Mouse (Mus musculus): ENCODE data around the gene Cbx8.

Gene Cbx8

DNA sequence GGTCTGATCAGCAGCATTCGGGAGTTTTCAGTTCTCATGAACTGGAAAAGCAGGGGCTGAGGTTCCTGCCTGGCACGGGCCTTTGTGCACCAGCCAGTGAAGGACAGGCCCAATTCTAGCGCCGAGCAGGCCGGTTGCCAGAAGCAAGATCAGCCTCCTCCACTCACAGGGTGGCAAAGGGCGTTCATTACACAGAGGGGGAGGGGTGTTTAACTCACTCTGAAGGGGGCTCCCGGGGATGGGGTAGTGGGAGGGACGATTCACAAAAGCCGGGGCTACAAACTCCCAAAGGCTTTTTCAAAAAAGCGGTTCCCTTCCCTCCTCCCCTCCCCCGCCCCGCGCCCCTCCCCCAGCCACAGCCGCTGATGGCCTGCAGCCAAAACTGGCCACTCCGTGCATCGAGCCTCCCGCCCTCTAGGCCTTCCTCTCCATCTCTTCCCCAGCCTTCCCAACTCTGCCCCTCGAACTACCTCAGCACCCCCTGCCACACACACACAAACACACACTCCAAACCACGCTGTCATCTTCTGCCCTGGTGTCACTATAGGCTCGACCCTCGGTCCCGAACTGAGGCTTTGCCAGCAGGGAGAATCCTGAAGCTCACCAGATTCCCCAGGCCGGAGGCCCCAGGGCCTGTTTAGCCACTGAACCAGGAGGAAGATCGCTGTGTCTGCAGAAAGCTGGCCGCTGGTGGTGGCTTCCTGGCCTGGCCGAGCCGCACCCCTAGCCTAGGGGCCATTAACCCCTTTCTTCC lies 38.1 kb upstream of the Cbx8 start:
- no peak for DNase-seq (ENCODE audit: low spot score)

GRCm38 (mm10) chr11:119077755-119078154 lies 37.0 kb upstream of the Cbx8 start:
- DNase-seq (ENCODE audit: low spot score): no peak

DNA sequence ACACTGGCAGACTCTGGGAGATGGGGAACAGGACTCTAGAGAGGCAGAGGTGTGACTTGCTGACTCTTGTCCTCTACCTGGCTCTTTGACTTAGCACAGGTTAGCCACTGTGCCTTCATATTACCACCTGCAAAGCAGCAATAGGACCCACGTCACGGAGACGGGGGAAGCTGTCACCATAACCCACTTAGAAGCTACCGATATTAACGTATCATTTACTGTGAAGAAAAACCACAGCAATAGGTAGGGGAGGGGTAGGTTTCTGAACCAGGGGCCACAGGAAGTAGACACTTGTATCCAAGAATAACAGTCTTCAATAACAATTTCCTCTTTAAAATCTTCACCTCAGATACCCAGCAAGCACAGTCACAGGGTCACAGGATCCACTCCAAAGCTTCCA lies 35.0 kb upstream of the Cbx8 start:
- no peak for DNase-seq (ENCODE audit: low spot score)

- no peak for DNase-seq (ENCODE audit: low spot score)
These were observed 33.2 kb upstream of the Cbx8 start for GRCm38 (mm10) chr11:119073876-119074433.

GRCm38 (mm10) chr11:119072986-119073385 lies 32.2 kb upstream of the Cbx8 start:
- no peak for DNase-seq (ENCODE audit: low spot score)

GRCm38 (mm10) chr11:119072239-119072638 lies 31.5 kb upstream of the Cbx8 start:
- no peak for DNase-seq (ENCODE audit: low spot score)

DNA sequence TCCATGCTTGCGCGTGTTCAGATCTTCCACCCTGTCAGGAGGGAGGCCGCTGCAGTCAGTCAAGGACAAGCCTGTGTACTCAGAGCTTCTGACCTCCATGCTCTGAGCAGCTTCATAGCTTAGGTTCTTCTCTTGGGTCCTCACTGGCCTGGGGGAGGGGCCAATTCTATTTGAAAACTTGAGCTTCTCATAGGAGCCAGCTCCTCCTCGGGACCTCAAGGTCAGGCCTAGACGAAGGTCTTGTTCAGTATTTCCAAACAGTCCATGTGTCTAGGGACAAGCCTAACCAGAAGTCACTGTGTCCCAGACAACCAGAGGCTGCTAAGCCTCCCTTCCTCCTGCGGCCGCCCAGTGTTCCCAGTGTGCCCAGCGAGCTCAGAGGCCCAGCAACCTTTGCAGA lies 26.1 kb upstream of the Cbx8 start:
- DNase-seq (ENCODE audit: low spot score): no peak

DNA sequence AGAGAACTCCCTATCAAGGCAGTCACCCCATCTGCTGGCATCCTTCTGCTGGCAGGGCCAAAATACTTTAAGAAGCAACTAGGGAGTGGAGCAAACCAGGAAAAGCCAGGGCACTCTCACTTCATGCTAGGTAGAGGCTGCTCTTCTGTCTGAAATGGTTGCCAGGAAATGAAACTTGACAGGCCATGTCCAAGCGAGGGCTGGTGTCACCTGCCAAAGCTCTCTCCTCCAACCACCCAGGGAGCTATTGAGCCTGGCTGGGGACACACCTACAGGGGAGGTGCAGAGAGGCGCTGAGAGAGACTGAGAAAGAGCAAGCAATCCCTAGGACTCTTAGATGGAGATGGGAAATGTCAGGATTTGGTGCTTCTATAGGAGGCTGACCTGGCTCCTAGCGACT lies 18.5 kb upstream of the Cbx8 start:
- DNase-seq (ENCODE audit: low spot score): no peak

DNA sequence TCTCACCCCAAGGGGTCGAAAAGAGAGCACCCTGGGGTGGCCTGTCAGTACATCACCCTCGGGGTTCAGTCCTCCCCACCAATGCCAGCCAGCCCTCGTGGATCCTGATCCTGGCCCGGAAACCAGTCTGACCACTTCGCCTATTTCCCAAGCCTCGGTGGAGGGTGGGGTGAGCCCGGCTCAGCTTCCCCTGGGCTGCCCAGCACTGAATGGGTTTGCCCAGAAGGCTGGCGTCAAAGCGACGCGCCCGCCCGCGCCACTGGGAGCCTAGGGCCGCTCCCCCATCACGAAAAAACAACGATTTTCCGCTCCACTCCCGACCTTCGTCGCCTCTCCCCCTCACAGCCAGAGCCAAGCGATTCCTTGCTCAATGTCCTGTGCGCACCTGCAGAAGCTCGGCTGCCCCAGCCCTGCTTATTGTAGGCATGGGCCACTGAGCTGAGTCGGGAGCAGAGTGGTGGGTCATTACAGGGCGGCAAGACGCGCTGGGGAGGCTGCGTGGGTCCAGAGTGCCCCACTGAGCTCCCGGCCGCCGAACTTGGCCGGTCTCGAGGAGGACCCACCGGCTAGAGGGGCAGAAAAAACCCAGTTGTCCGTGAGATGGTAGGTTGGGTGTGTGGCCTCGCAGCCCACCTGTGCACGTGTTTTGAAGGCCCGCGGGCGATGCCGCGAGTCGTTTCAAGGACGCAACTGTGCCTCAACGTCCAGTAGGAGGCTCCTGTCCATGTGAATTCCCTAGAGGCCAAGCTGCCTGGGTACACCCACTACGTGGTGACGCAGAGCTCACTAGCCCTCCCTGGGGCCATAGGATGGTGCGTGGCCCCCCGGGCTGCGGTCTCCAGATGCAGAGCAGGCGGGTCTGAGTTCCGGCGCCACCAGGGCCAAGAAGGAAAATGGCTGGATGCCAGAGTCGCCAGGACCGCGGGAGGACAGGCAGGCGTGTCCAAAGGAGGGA lies 17.5 kb upstream of the Cbx8 start:
- no peak for DNase-seq (ENCODE audit: low spot score)

- DNase-seq (ENCODE audit: low spot score): no peak
These were observed 16.5 kb upstream of the Cbx8 start for GRCm38 (mm10) chr11:119057291-119057690.

GRCm38 (mm10) chr11:119056301-119057211 lies 15.8 kb upstream of the Cbx8 start:
- DNase-seq (ENCODE audit: low spot score): no peak

- no peak for DNase-seq (ENCODE audit: low spot score)
These were observed 14.9 kb upstream of the Cbx8 start for GRCm38 (mm10) chr11:119055571-119056131.

DNA sequence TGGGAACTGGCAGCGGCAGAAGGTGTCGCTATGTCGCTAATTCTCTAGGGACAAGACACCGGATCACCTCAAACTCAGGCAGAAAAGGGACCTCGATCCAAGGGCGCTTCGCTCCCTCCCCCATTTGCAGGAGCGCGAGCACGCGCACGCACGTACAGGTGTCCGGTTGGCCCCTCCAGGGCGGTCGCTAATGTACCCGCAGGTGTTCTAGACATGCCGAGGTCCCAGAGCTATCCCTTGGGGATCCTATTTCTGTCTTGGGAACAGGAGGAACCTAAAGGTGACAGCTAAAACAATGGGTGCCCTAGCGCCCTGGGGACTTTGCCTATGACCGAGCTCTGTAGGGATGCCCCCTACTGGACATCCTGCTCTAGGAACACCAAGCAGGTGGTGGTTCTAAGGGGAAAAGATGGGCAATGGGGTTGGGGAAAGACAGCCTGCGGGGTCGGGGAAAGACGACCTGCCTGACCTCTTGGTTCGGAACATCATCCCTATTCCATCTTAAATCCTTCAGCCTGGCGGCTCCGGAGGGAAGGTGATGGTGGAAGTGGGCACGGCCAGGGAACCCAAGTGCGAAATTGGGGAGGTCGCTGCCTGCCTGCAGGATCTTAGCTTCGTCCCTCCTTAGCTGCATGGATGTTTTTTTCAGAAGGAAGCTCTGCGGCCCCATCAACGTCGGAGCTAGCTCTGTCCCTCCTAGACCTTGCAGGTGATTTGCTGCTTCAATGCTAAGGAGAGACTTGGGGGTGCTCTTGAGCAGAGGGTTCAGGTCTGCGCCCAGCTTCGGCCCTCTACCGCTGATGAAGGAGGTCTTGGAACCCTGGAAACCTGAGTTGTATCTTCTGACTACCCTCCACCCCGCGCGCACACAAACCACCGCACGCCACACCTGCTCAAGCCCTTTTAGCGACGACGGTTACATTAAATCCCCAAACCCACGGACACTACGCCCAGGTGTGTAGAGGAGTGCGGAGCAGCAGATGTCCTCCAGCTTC lies 13.9 kb upstream of the Cbx8 start:
- no peak for DNase-seq (ENCODE audit: low spot score)

GRCm38 (mm10) chr11:119053738-119054350 lies 13.1 kb upstream of the Cbx8 start:
- DNase-seq (ENCODE audit: low spot score): no peak

- DNase-seq (ENCODE audit: low spot score): no peak
These were observed 12.5 kb upstream of the Cbx8 start for GRCm38 (mm10) chr11:119053257-119053670.

DNA sequence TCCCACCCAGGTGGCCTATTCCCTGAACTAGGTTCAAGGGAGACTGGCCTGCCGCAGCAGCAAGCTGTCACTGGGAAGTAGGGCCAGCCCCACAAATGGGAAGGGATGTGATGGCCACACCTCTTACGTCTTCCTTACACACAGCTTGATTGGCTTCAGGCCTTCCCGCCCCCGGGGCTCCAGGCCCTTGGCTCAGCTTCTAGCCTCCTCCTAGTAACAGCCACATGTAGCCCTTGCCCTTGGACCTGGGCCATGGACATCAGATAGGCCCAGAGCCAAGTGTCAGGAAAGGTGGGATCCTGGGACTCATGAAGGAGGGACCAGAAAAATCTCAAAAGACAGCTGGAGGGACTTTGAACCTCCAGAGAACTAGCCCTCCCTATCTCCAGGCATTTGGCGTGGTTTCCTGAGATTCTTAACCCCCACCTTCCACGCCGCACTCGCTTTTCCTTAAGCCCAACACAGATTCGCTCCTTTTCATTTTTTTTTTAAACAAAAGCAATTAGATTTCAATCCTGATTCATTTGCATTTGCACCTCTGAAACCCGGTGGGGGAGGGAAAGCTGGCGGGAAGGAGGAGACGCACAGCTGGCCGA lies 12.0 kb upstream of the Cbx8 start:
- no peak for DNase-seq (ENCODE audit: low spot score)

DNA sequence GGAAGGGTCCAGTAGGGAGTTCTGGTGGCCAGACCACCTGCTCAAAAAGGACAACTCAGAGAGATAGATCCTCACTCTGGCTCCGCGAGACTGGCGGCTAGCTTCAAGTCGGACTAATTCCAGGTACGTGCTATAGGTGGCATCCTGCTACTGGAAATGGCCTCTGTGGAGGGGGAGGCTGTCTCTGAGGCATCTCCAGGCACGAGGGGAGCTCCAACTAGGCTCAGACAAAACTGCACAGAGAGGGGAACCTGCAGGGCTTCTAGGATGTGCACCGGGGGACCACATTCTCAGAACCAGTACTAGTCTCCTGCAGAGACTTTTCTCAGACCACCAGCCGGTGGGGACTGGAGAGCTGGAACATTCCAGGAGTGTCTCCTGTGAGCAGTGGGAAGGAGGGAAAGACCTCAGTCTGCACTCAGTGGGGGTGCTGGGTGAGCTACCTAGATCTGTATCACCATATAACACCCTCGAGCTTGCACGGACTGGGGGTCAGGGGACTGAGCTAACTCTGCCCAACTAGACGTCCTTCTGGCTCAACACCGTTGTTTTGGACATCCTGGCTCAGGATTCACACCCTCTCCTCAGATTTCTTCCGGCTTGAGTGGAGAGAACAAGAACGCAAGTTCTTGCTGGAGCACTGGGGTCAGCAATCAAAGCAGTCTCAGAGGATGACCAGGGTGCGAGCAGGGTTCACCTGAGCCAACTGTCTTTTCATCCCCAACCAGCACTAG lies 11.3 kb upstream of the Cbx8 start:
- DNase-seq (ENCODE audit: low spot score): no peak

DNA sequence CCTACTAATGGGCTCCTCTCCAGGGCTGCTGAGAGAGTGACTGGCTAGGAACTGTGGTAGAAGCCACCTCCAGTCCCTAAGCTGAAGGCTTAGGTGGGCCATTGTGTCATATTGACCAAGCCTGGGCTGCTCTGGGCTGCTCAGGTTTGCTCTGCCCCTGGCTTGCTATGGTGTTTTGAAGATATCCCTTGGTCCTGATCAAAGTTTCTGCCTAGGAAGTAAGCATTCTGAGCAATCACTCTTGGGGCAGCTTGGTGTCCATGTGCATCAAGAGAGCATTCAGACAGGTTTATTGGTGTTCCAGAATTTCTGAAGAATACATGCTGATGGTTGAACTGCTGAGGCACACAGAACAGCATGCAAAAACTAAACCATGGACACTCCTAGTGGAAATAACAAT lies 10.7 kb upstream of the Cbx8 start:
- DNase-seq (ENCODE audit: low spot score): no peak

DNA sequence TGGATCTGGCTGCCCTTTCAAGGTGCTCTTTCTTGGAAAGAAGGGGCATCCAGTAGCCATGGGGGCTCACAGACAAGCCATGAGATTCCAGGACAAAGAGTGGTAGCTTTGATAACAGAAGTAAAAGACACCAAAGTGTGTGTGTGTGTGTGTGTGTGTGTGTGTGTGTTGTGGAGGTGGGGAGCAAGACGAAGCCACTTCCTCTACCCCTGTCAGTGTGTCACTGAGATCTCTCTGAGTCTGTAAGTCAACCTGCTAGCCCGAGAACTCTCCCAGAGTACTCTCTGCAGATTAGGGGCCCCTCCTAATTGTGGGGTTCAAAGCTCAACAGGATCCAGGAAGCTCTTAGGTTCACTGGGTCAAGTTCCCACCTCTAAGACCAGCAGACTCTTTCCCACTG lies 9.6 kb upstream of the Cbx8 start:
- no peak for DNase-seq (ENCODE audit: low spot score)

All from layer of hippocampus, adult 9-10 months (tissue).